Mouse (Mus musculus): ENCODE measurements around the gene Ccl22. TPM values are rescaled to one million over a fixed set of nuclear protein-coding genes. Genes with fewer than 3 reads are reported as not detected.
A peak's percentile ranks its signal among the peaks of the same experiment; 100 is the strongest.

The Ccl22 gene
- polyA plus RNA-seq, 1 experiment from 2014 or later, result not detected

- H3K4me2 ChIP-seq (ENCODE audit: low read depth, low read length), result peak overlapping the region; percentile 58
- no peaks in the 10 kb centered on the region for H3K36me3 ChIP-seq (ENCODE audit: control insufficient read depth, insufficient read depth, low read length)
- H3K9me3 ChIP-seq (ENCODE audit: control insufficient read depth, low read length), result no peaks in the 10 kb centered on the region
- H3K4me1 ChIP-seq (ENCODE audit: control insufficient read depth, insufficient read depth, low read length), result no peaks in the 10 kb centered on the region
- H3K4me3 ChIP-seq (ENCODE audit: low read depth, low read length), result peak overlapping the region; percentile 41
- no peaks in the 10 kb centered on the region for H3K27me3 ChIP-seq (ENCODE audit: control insufficient read depth, insufficient read depth, low read length)
- peak overlapping the region; percentile 61 for H3K9ac ChIP-seq (replicated peaks; ENCODE audit: low read depth, low read length)
- ATAC-seq (ENCODE audit: low read depth), result peak; percentile 93
- under 1% methylated on average over 35 of the region's 35 CpGs for WGBS
- peak overlapping the region; percentile 85 for H3K27ac ChIP-seq (ENCODE audit: low read depth, low read length)
Observed at GRCm38 (mm10) chr8:94703972-94704668, 41.3 kb upstream of the Ccl22 start.

GRCm38 (mm10) chr8:94704669-94704984 is 40.8 kb upstream of the Ccl22 start:
- peak overlapping the region; percentile 39 for H3K4me3 ChIP-seq (ENCODE audit: low read depth, low read length)
- peak overlapping the region; percentile 61 for H3K9ac ChIP-seq (replicated peaks; ENCODE audit: low read depth, low read length)
- 15% methylated on average over 9 of the region's 9 CpGs for WGBS
- H3K27me3 ChIP-seq (ENCODE audit: control insufficient read depth, insufficient read depth, low read length), result no peaks in the 10 kb centered on the region
- ATAC-seq (ENCODE audit: low read depth), result no peak
- no peaks in the 10 kb centered on the region for H3K9me3 ChIP-seq (ENCODE audit: control insufficient read depth, low read length)
- peak overlapping the region; percentile 85 for H3K27ac ChIP-seq (ENCODE audit: low read depth, low read length)
- H3K4me2 ChIP-seq (ENCODE audit: low read depth, low read length), result peak overlapping the region; percentile 58
- no peaks in the 10 kb centered on the region for H3K36me3 ChIP-seq (ENCODE audit: control insufficient read depth, insufficient read depth, low read length)
- H3K4me1 ChIP-seq (ENCODE audit: control insufficient read depth, insufficient read depth, low read length), result no peaks in the 10 kb centered on the region

- Histone ChIP-seq H3K36me3 (ENCODE audit: control insufficient read depth, insufficient read depth, low read length) (no peaks in the 10 kb centered on the region), H3K4me3 (ENCODE audit: low read depth, low read length) (no peak overlapping the region), H3K9me3 (ENCODE audit: control insufficient read depth, low read length) (no peaks in the 10 kb centered on the region), H3K27me3 (ENCODE audit: control insufficient read depth, insufficient read depth, low read length) (no peaks in the 10 kb centered on the region), H3K9ac (replicated peaks; ENCODE audit: low read depth, low read length) (no peak overlapping the region), H3K27ac (ENCODE audit: low read depth, low read length) (no peak overlapping the region), H3K4me1 (ENCODE audit: control insufficient read depth, insufficient read depth, low read length) (no peaks in the 10 kb centered on the region), H3K4me2 (ENCODE audit: low read depth, low read length) (no peak overlapping the region)
- WGBS, result 87% methylated on average over 10 of the region's 10 CpGs
- no peak for ATAC-seq (ENCODE audit: low read depth)
Observed at GRCm38 (mm10) chr8:94705581-94706245, 39.7 kb upstream of the Ccl22 start.

GRCm38 (mm10) chr8:94706732-94707395 is 38.5 kb upstream of the Ccl22 start:
- Histone ChIP-seq H3K27ac (ENCODE audit: low read depth, low read length) (no peak overlapping the region), H3K4me2 (ENCODE audit: low read depth, low read length) (no peak overlapping the region), H3K27me3 (ENCODE audit: control insufficient read depth, insufficient read depth, low read length) (no peaks in the 10 kb centered on the region), H3K9ac (replicated peaks; ENCODE audit: low read depth, low read length) (no peak overlapping the region), H3K9me3 (ENCODE audit: control insufficient read depth, low read length) (no peaks in the 10 kb centered on the region), H3K4me3 (ENCODE audit: low read depth, low read length) (no peak overlapping the region), H3K36me3 (ENCODE audit: control insufficient read depth, insufficient read depth, low read length) (no peaks in the 10 kb centered on the region), H3K4me1 (ENCODE audit: control insufficient read depth, insufficient read depth, low read length) (no peaks in the 10 kb centered on the region)
- WGBS, result 83% methylated on average over 9 of the region's 9 CpGs
- no peak for ATAC-seq (ENCODE audit: low read depth)

- Histone ChIP-seq H3K27ac (ENCODE audit: low read depth, low read length) (no peak overlapping the region), H3K4me3 (ENCODE audit: low read depth, low read length) (no peak overlapping the region), H3K9me3 (ENCODE audit: control insufficient read depth, low read length) (no peaks in the 10 kb centered on the region), H3K36me3 (ENCODE audit: control insufficient read depth, insufficient read depth, low read length) (no peaks in the 10 kb centered on the region), H3K9ac (replicated peaks; ENCODE audit: low read depth, low read length) (no peak overlapping the region), H3K4me2 (ENCODE audit: low read depth, low read length) (no peak overlapping the region), H3K4me1 (ENCODE audit: control insufficient read depth, insufficient read depth, low read length) (no peaks in the 10 kb centered on the region), H3K27me3 (ENCODE audit: control insufficient read depth, insufficient read depth, low read length) (no peaks in the 10 kb centered on the region)
- WGBS, result 57% methylated on average over 8 of the region's 8 CpGs
- no peak for ATAC-seq (ENCODE audit: low read depth)
Observed at GRCm38 (mm10) chr8:94710336-94710735, 35.1 kb upstream of the Ccl22 start.

GRCm38 (mm10) chr8:94711160-94711718 is 34.2 kb upstream of the Ccl22 start:
- Histone ChIP-seq H3K9ac (replicated peaks; ENCODE audit: low read depth, low read length) (no peak overlapping the region), H3K27me3 (ENCODE audit: control insufficient read depth, insufficient read depth, low read length) (no peaks in the 10 kb centered on the region), H3K27ac (ENCODE audit: low read depth, low read length) (no peak overlapping the region), H3K4me1 (ENCODE audit: control insufficient read depth, insufficient read depth, low read length) (no peaks in the 10 kb centered on the region), H3K9me3 (ENCODE audit: control insufficient read depth, low read length) (no peaks in the 10 kb centered on the region), H3K4me2 (ENCODE audit: low read depth, low read length) (no peak overlapping the region), H3K36me3 (ENCODE audit: control insufficient read depth, insufficient read depth, low read length) (no peaks in the 10 kb centered on the region), H3K4me3 (ENCODE audit: low read depth, low read length) (no peak overlapping the region)
- 68% methylated on average over 5 of the region's 5 CpGs for WGBS
- ATAC-seq (ENCODE audit: low read depth), result no peak

GRCm38 (mm10) chr8:94714556-94714955 is 30.8 kb upstream of the Ccl22 start:
- no peak overlapping the region for H3K9ac ChIP-seq (replicated peaks; ENCODE audit: low read depth, low read length)
- H3K27me3 ChIP-seq (ENCODE audit: control insufficient read depth, insufficient read depth, low read length), result no peaks in the 10 kb centered on the region
- no peak overlapping the region for H3K4me3 ChIP-seq (ENCODE audit: low read depth, low read length)
- H3K4me2 ChIP-seq (ENCODE audit: low read depth, low read length), result no peak overlapping the region
- H3K27ac ChIP-seq (ENCODE audit: low read depth, low read length), result no peak overlapping the region
- WGBS, result 48% methylated on average over 5 of the region's 5 CpGs
- H3K9me3 ChIP-seq (ENCODE audit: control insufficient read depth, low read length), result no peaks in the 10 kb centered on the region
- no peaks in the 10 kb centered on the region for H3K36me3 ChIP-seq (ENCODE audit: control insufficient read depth, insufficient read depth, low read length)
- H3K4me1 ChIP-seq (ENCODE audit: control insufficient read depth, insufficient read depth, low read length), result no peaks in the 10 kb centered on the region
- no peak for ATAC-seq (ENCODE audit: low read depth)

- no peak overlapping the region for H3K9ac ChIP-seq (replicated peaks; ENCODE audit: low read depth, low read length)
- 95% methylated on average over 3 of the region's 3 CpGs for WGBS
- ATAC-seq (ENCODE audit: low read depth), result no peak
- H3K36me3 ChIP-seq (ENCODE audit: control insufficient read depth, insufficient read depth, low read length), result no peaks in the 10 kb centered on the region
- no peaks in the 10 kb centered on the region for H3K27me3 ChIP-seq (ENCODE audit: control insufficient read depth, insufficient read depth, low read length)
- H3K9me3 ChIP-seq (ENCODE audit: control insufficient read depth, low read length), result no peaks in the 10 kb centered on the region
- H3K4me3 ChIP-seq (ENCODE audit: low read depth, low read length), result no peak overlapping the region
- H3K4me1 ChIP-seq (ENCODE audit: control insufficient read depth, insufficient read depth, low read length), result no peaks in the 10 kb centered on the region
- no peak overlapping the region for H3K4me2 ChIP-seq (ENCODE audit: low read depth, low read length)
- no peak overlapping the region for H3K27ac ChIP-seq (ENCODE audit: low read depth, low read length)
Observed at GRCm38 (mm10) chr8:94715871-94716270, 29.5 kb upstream of the Ccl22 start.

GRCm38 (mm10) chr8:94716841-94717240 is 28.5 kb upstream of the Ccl22 start:
- Histone ChIP-seq H3K9me3 (ENCODE audit: control insufficient read depth, low read length) (no peaks in the 10 kb centered on the region), H3K4me3 (ENCODE audit: low read depth, low read length) (no peak overlapping the region), H3K4me1 (ENCODE audit: control insufficient read depth, insufficient read depth, low read length) (no peaks in the 10 kb centered on the region), H3K9ac (replicated peaks; ENCODE audit: low read depth, low read length) (no peak overlapping the region), H3K27ac (ENCODE audit: low read depth, low read length) (no peak overlapping the region), H3K36me3 (ENCODE audit: control insufficient read depth, insufficient read depth, low read length) (no peaks in the 10 kb centered on the region), H3K4me2 (ENCODE audit: low read depth, low read length) (no peak overlapping the region), H3K27me3 (ENCODE audit: control insufficient read depth, insufficient read depth, low read length) (no peaks in the 10 kb centered on the region)
- WGBS, result 90% methylated on average over 1 of the region's 1 CpGs
- no peak for ATAC-seq (ENCODE audit: low read depth)

All from neural tube, embryonic 14.5 days (tissue).